Mouse (Mus musculus): ENCODE data around the gene Irx2.

- TF ChIP-seq CEBPB (IDR thresholded peaks at IDR 0.05; ENCODE audit: insufficient read depth, poor library complexity, severe bottlenecking): no peak
- no peak for TF ChIP-seq TCF12 (IDR thresholded peaks at IDR 0.05; ENCODE audit: insufficient read depth, poor library complexity, severe bottlenecking)
- TF ChIP-seq TCF3 (IDR thresholded peaks at IDR 0.05; ENCODE audit: insufficient read length, low read depth): no peak
- TF ChIP-seq POLR2A (IDR thresholded peaks at IDR 0.05; ENCODE audit: insufficient read length, low read depth): no peak
- no peak for TF ChIP-seq SRF (IDR thresholded peaks at IDR 0.05; ENCODE audit: control insufficient read depth, insufficient read length, low read depth)
- no peak for TF ChIP-seq MAX (IDR thresholded peaks at IDR 0.05; ENCODE audit: low read depth)
- no peak for TF ChIP-seq E2F4 (IDR thresholded peaks at IDR 0.05; ENCODE audit: insufficient read depth)
Observed at GRCm38 (mm10) chr13:72631373-72632021, 2.9 kb downstream of the Irx2 start.
